Mouse (Mus musculus) ES-Bruce4 (cell line): Measurements from ENCODE around the gene Robo4. TPM values are rescaled to one million over a fixed set of nuclear protein-coding genes. Genes with fewer than 3 reads are reported as not detected.

ENCODE experiments used
- H3K27ac ChIP-seq: 2 replicates; pipeline ENCODE4 v1.5.1; 2012; ENCODE audit warnings: low read length, inconsistent platforms; ENCODE audit not compliant: insufficient read depth
- H3K27me3 ChIP-seq: 2 replicates; pipeline ENCODE4 v1.6.1; 2012; ENCODE audit warnings: mild to moderate bottlenecking, low read length, inconsistent platforms; ENCODE audit not compliant: control insufficient read depth, poor library complexity, insufficient read depth, severe bottlenecking
- H3K36me3 ChIP-seq: 2 replicates; pipeline ENCODE4 v1.6.1; 2012; ENCODE audit warnings: inconsistent platforms, mild to moderate bottlenecking, low read length, moderate library complexity; ENCODE audit not compliant: control insufficient read depth, poor library complexity, insufficient read depth, severe bottlenecking
- H3K4me1 ChIP-seq: one replicate; pipeline ENCODE4 v1.8.1; 2011; ENCODE audit warnings: low read length; ENCODE audit not compliant: control insufficient read depth, insufficient read depth
- H3K4me3 ChIP-seq: 2 replicates; pipeline ENCODE4 v1.5.1; 2011; ENCODE audit warnings: low read depth, mild to moderate bottlenecking, low read length
- H3K9ac ChIP-seq: 2 replicates; pipeline ENCODE4 v1.6.1; 2012; ENCODE audit warnings: low read depth, mild to moderate bottlenecking, inconsistent platforms; ENCODE audit not compliant: poor library complexity, severe bottlenecking
- H3K9me3 ChIP-seq: replicated peaks from 2 replicates; pipeline ENCODE4 v1.6.1; 2012; ENCODE audit warnings: mild to moderate bottlenecking, low read length, inconsistent platforms; ENCODE audit not compliant: control insufficient read depth, poor library complexity, insufficient read depth, severe bottlenecking
- CTCF ChIP-seq: IDR thresholded peaks from one replicate; pipeline ENCODE4 v1.8.1; 2011; ENCODE audit warnings: low read depth, low read length
- EP300 ChIP-seq: IDR thresholded peaks from 2 replicates; pipeline ENCODE4 v1.6.1; 2011; ENCODE audit warnings: low read depth, low read length; ENCODE audit not compliant: insufficient read depth
- POLR2A ChIP-seq: IDR thresholded peaks from one replicate; pipeline ENCODE4 v1.8.1; 2011; ENCODE audit warnings: low read length; ENCODE audit not compliant: insufficient read depth
- polyA plus RNA-seq: library from polyadenylated mRNA; stranded (reverse); fragments of >200 nt; gene quantifications from 2 replicates; pipeline ENCODE4 v1.2.4, GENCODE M21; 2011; ENCODE audit warnings: low read depth; ENCODE audit not compliant: missing spikeins, insufficient read depth, insufficient read length

Gene Robo4
- polyA plus RNA-seq, 1 experiment: 0.64 TPM

- no peaks in the 10 kb centered on the region for H3K27me3 ChIP-seq
- TF ChIP-seq POLR2A: no peak
- TF ChIP-seq EP300: no peak
- no peak for TF ChIP-seq CTCF
- no peak overlapping the region for H3K9ac ChIP-seq
- H3K9me3 ChIP-seq: no peaks in the 10 kb centered on the region
- H3K36me3 ChIP-seq: no peaks in the 10 kb centered on the region
- no peaks in the 10 kb centered on the region for H3K4me1 ChIP-seq
- H3K4me3 ChIP-seq: no peak overlapping the region
- H3K27ac ChIP-seq: no peak overlapping the region
Measured at GRCm38 (mm10) chr9:37363551-37363950, 38.1 kb upstream of the Robo4 start.

GRCm38 (mm10) chr9:37364392-37364791, 37.3 kb upstream of the Robo4 start:
- H3K4me3 ChIP-seq: no peak overlapping the region
- no peaks in the 10 kb centered on the region for H3K27me3 ChIP-seq

GRCm38 (mm10) chr9:37365706-37366105, 36.0 kb upstream of the Robo4 start:
- TF ChIP-seq EP300 (no peak), CTCF (no peak), POLR2A (no peak)

More at GRCm38 (mm10) chr9:37364392-37364791, 37.3 kb upstream of the Robo4 start:
- no peaks in the 10 kb centered on the region for H3K9me3 ChIP-seq
- TF ChIP-seq POLR2A (no peak), CTCF (no peak), EP300 (no peak)
- H3K4me1 ChIP-seq: no peaks in the 10 kb centered on the region
- H3K9ac ChIP-seq: no peak overlapping the region
- H3K27ac ChIP-seq: no peak overlapping the region
- no peaks in the 10 kb centered on the region for H3K36me3 ChIP-seq

GRCm38 (mm10) chr9:37367301-37368080, 34.2 kb upstream of the Robo4 start, which contains the start of gene Hepacam:
TSS of gene Hepacam (plus strand) at chr9:37367351.
- Histone ChIP-seq H3K36me3 (no peaks in the 10 kb centered on the region), H3K9me3 (no peaks in the 10 kb centered on the region), H3K27me3 (no peaks in the 10 kb centered on the region), H3K4me3 (no peak within 1 kb of the TSS), H3K27ac (no peak within 1 kb of the TSS), H3K4me1 (no peaks in the 10 kb centered on the region), H3K9ac (no peak within 1 kb of the TSS)
- TF ChIP-seq EP300 (no peak), POLR2A (no peak), CTCF (no peak)

More at GRCm38 (mm10) chr9:37365706-37366105, 36.0 kb upstream of the Robo4 start:
- no peaks in the 10 kb centered on the region for H3K4me1 ChIP-seq
- no peak overlapping the region for H3K4me3 ChIP-seq
- H3K27me3 ChIP-seq: no peaks in the 10 kb centered on the region
- H3K27ac ChIP-seq: no peak overlapping the region
- H3K36me3 ChIP-seq: no peaks in the 10 kb centered on the region
- H3K9me3 ChIP-seq: no peaks in the 10 kb centered on the region
- H3K9ac ChIP-seq: no peak overlapping the region

- H3K36me3 ChIP-seq: no peaks in the 10 kb centered on the region
- H3K27ac ChIP-seq: no peak overlapping the region
- H3K9me3 ChIP-seq: no peaks in the 10 kb centered on the region
- H3K4me1 ChIP-seq: no peaks in the 10 kb centered on the region
- no peak overlapping the region for H3K9ac ChIP-seq
- H3K27me3 ChIP-seq: no peaks in the 10 kb centered on the region
- H3K4me3 ChIP-seq: no peak overlapping the region
- TF ChIP-seq EP300: no peak
- no peak for TF ChIP-seq POLR2A
- TF ChIP-seq CTCF: no peak
Measured at GRCm38 (mm10) chr9:37368081-37368830, 33.4 kb upstream of the Robo4 start.
